Mouse (Mus musculus): ENCODE data around the gene Zbtb38.

- no peak for TF ChIP-seq POLR2A (IDR thresholded peaks at IDR 0.05; ENCODE audit: insufficient read depth, low read depth, low read length)
- no peak for TF ChIP-seq EP300 (IDR thresholded peaks at IDR 0.05; ENCODE audit: insufficient read depth, low read depth, low read length)
- no peak for TF ChIP-seq CTCF (IDR thresholded peaks at IDR 0.05)
Measured at GRCm38 (mm10) chr9:96770443-96770842, 17.8 kb upstream of the Zbtb38 start.

All from heart, adult 2 months (tissue).